Mouse (Mus musculus): ENCODE data around the gene Gm14288.
"Not testable (repeated sequence)": the region's sequence is repeated elsewhere in the genome, so short reads cannot be mapped to it uniquely, and the experiment has no call there.

Gene Gm14288

DNA sequence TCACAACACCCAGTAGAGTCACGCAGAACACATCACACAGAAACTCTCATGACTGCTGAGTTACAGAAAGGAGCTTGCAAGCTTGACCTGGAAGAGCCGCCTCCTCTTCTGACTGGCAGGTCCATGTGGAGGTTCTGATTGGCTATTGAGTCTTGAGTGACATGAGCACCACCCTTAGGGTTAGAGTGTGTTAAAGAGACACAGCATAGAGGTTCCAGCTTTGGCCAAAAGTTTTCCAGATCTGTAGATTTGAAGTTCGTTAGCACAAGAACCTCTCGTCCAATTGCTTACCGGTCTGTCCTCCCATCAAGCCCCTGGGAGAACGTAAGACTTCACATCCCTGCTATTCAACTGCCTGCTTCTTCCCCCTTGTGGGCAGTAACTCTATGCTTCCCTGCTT, at the start of gene Gm14288:
Gm14288 (minus strand) TSS at position 101 of the 400 bp plus-strand sequence.
- not testable (repeated sequence) for DNase-seq

- not testable (repeated sequence) for DNase-seq
These were observed 59.7 kb downstream of the Gm14288 start, which contains the start of gene Gm2007 for GRCm38 (mm10) chr2:175741237-175741636. TSS of gene Gm2007 (plus strand) at chr2:175741537.
